ENCODE assay signal across 20 mouse cellular contexts in the genomic region with DNA sequence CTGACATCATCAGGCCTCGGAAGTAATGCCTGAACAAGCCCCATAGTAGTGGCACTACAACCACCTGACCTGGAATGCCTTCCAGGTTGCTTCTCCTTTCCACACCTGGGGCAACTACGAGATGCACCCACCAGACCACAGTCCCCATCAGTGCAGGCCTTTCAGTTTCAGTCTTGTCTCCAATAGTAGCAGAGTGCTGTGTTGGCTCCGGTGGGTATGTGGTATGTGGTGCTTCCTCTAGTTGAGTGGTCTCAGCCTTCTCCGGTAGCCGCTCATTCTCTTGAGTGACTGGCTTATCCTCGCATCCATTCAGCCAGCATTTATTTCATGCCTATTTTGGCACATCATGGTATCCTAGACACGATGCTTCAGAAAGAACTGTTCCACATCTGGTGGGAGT. TPM values are rescaled to one million over a fixed set of nuclear protein-coding genes. Genes with fewer than 3 reads are reported as not detected.
"Had no signal": no experiment of that assay in that cellular context is flagged by ENCODE, and none has a peak within 500 bp of the region (broad histone marks: within the 10 kb centered on the region; RNA-seq: fewer than 3 reads in every experiment).

No protein-coding gene starts in this region.

- H3K4me1 ChIP-seq: liver, embryonic 13.5 days; megakaryocyte, embryonic 14.5 days; midbrain, embryonic 15.5 days had no signal

- H3K4me2 ChIP-seq: midbrain, embryonic 11.5 days had no signal

- ATAC-seq: liver, postnatal 0 days had no signal

- H3K27ac ChIP-seq: left cerebral cortex, adult 2 months; limb, embryonic 15.5 days; liver, embryonic 13.5 days; midbrain, embryonic 15.5 days; neural tube, embryonic 13.5 days had no signal

- H3K27me3 ChIP-seq: kidney, embryonic 15.5 days; limb, embryonic 15.5 days; liver, embryonic 13.5 days; midbrain, embryonic 15.5 days; neural tube, embryonic 13.5 days had no signal

- H3K9me3 ChIP-seq: kidney, embryonic 15.5 days; limb, embryonic 15.5 days; liver, embryonic 13.5 days; midbrain, embryonic 15.5 days; neural tube, embryonic 13.5 days had no signal

- H3K36me3 ChIP-seq: kidney, embryonic 15.5 days; limb, embryonic 15.5 days; liver, embryonic 13.5 days; midbrain, embryonic 15.5 days; neural tube, embryonic 13.5 days had no signal

- DNase-seq: kidney, adult 18-20 months; kidney, postnatal 25 days; liver, embryonic 13.5 days; liver, postnatal 0 days; right cerebral cortex, postnatal 25 days; thymus, postnatal 14 days had no signal

- H3K4me3 ChIP-seq: liver, embryonic 13.5 days; midbrain, embryonic 15.5 days had no signal

- H3K9ac ChIP-seq: kidney, embryonic 15.5 days; limb, embryonic 15.5 days; liver, embryonic 13.5 days; liver, postnatal 0 days; midbrain, embryonic 15.5 days; neural tube, embryonic 13.5 days had no signal

RNA-seq across cellular contexts. Expression of a gene that starts 4.8 kb away (rescaled TPM):
- total RNA-seq: layer of hippocampus, postnatal 25 days; left cerebral cortex, adult 2 months; left cerebral cortex, postnatal 14 days; monocyte, adult 5-6 weeks had no signal
- polyA plus RNA-seq: kidney, embryonic 15.5 days; limb, embryonic 11.5 days; limb, embryonic 15.5 days; liver, embryonic 13.5 days; liver, postnatal 0 days; lung, embryonic 16.5 days; midbrain, embryonic 11.5 days; midbrain, embryonic 15.5 days; neural tube, embryonic 13.5 days; small intestine, adult 2 months; stomach, embryonic 14.5 days had no signal

RNA-seq across cellular contexts. Expression of a gene that starts 37.8 kb away (rescaled TPM):
- total RNA-seq: monocyte, adult 5-6 weeks had no signal
- polyA plus RNA-seq: liver, embryonic 13.5 days had no signal
